Mouse (Mus musculus) heart, adult 9 months (tissue): ENCODE measurements around the gene Ccser1.

ENCODE experiments used
- DNase-seq, 2 experiments: peaks; one replicate each; pipeline ENCODE4 v3.0.0; 2022; ENCODE audit warnings: low spot score in 2 of 2

Ccser1 gene

DNA sequence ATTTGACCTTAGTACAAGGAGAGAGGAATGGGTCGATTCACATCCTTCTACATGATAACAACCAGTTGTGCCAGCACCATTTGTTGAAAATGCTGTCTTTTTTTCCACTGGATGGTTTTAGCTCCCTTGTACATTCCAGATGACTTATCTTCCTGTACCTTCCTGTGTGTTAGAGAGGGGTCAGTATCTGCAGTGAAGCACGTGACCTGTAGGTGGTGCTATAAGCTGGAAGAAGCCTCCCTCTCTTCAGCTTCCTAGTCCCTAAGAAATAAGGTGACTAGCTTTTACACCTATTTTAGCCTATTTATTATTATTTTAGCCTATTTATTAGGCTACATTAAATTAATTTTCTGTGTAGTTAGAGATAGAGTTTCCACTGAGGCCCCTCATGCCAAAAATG lies 506.9 kb downstream of the Ccser1 start:
- no peak for DNase-seq

DNA sequence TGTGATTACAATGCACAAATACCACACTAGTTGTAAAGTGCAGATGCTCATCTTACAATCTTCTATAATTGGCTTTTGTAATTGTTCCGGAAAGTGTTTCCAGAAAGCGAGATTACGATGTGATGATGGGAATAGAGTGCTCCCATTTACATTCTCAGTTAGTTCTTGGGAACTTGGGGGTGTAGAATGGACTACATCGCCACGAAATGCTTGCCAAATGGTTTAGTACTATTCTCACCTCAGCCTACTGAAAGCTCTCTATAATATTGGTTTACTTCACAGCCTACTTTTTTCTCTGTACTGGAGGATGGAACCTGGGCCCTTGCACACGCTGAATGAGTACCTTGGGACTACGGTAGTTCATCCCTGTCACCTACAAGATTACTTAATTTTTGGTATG lies 522.9 kb downstream of the Ccser1 start:
- no peak for DNase-seq

DNA sequence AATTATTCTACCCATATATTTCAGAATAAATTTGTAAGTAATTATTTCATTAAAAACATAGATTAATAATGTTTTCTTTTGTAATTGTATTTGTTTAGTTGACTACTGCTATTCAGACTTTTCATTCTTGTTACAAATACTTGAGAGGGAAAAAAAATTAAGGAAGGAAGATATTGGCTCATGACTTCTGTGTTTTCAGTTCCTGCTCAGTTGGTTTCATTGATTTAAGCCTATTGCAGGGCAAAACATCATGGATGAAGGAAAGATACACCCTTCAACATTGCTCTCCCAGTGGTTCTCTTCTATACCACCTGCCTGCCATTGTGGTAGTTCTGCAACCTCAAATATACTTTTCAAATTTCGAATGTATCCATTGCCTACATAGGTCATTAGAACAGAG lies 541.1 kb downstream of the Ccser1 start:
- DNase-seq = no peak

DNA sequence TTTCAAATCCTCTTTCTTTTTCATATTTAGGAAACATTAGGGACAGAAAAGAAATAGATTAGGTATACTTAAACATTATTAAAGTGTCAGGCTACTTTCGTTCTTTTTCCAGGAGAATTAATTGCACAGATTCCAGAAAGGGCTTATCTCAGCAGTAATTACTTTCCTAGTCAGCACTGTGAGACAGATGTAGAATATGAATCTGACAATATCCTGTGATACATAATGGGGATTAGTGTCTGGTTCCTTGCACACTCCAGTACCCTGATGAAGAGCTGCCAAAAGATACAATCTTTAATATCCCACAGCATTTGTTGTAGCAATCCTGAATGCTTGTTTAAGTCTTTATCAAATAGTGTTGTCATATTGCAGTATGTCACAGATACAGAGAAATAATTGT lies 548.9 kb downstream of the Ccser1 start:
- DNase-seq = no peak

DNA sequence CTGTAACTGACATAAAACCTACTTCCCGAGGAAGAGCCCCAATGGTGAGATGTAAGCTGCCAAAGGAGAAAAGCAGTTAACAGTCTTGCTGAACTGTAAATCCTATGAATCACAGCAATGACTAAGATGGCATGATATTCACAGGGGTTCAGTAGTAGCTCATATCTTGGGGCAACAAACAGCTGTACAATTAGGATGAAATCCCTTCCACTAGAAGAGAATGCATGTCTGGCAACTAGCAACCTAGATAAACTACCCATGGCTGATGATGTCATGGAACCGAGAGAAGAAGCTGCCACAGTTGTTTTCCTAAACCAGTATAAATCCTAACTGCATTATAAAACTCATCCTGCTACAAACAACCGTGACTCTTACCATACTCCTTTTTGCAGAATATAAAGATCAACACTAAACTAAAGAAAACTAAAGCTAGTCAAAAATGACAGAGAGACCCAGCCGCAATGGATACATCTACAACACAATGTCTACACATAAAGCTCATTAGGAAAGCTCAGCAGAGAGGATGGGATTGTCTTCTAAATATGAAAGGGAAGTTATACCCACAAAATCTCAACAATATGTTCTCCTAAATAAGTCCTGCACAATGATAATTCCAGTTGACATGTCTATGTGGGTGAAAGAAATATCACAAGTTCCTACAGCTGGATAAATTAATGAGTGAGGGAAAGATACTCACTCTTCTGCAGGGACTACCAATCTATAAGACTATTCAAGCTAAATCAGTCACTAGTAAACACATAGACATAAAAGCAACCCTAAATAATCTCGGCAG lies 550.2 kb downstream of the Ccser1 start:
- no peak for DNase-seq

DNA sequence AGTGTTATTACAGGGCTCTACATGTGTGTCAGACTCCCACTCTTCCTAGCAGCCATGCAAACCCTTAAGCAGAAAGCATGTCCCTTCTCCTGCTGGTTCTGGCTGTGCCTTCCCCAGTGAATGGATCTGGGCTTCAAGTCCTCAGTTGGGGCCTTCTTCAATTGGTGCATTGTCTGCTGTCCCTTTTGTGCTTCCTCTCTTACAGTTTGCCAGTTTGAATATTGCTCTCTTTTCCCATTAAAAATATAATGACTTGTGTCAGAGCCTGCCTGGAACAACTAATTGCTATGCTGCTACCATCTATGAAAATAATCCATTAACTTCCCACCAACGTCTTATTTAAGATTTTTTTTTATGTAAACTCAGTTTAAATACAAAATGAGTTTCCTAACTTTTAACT lies 566.2 kb downstream of the Ccser1 start:
- no peak for DNase-seq

DNA sequence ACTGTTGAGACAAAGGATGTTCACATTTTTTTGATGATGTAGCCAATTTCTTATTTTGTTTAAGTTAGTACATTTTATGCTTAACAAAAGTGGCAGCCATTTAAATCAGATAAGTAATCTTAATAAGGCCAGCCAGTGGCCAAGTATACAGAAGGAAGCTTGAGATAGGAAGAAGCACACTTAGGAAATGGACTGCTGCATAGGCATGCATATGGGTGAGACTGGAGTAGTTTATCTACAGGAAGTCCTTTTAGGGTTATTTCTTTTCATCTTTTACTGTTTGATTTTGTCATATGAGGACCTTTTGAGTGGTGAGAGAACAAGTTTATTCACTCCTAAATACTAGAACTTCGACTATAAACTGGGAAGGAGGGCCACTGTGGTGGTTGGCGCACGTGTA lies 582.0 kb downstream of the Ccser1 start:
- DNase-seq = no peak

DNA sequence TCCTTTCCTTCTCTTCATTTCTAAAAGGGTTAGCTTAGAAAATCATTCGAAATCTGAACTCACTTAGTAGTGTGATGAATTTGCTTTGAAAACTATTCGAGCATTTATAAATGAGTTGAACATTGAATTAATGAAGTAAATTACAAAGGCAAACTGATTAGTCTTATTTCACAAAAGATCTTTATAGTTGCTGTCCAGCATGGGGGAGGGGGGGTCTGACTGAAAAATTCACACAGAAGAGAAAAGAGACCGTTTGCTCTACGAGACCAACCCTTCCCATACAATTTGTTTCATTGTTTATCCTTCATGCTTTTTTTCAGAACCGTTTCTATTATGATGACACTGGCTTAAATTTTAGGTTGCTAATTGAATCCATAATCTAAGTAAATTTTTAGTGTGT lies 583.3 kb downstream of the Ccser1 start:
- no peak for DNase-seq

DNA sequence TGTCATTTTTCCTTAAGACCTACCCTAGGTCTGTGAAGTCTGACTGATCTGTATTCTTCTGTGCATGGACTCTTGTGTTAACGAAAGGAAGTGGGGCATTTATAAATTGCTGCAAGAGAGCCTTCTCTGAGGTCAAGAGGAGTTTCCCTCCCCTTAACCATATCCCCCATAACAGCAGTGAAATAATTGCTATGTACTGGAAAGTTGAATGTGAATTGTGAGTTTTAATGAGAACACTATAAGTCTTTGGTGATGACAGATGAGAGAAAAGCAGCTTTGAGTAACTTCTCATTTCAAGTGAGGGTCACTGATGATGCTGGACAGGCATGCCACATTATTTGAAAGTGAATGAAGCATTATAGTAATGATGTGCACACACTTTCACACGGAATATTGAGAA lies 585.7 kb downstream of the Ccser1 start:
- no peak for DNase-seq

DNA sequence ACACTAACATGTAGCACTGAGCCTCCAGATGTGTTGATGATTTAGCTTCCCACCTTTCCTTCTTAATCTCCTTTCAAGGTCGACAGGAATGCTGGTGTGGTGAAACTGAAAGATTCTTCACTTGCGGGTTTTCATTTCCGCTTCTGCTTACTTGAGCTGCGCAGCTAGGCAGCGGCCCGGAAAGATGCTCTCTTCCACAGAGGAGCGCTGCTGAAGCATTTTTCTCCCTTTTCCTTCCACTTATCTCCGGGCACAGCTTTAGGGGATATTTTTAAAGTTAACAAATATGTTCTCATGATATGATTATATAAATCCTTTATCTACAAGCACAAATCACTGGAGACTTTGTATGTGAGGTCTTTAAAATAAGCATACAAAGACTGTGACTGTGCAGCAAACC lies 587.0 kb downstream of the Ccser1 start:
- no peak for DNase-seq

DNA sequence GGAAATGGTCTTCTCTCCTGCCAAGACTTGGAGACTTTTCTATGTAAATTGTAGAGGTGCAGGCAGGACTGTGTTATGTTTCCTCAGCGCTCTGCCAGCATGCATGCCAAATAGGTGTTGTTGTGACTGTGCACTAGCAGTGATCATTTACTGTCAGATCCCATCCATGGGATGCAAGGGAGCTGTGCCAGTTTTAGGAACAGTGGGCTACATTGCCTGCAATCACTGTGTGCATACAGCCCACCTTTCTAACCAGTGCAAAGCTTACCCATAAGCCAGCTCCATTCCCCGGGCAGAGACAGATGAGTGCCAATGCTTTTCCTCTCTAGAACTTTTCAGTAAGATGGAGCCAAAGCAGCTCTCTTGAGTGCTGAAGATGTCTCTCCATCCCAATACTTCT lies 606.6 kb downstream of the Ccser1 start:
- DNase-seq = no peak

DNA sequence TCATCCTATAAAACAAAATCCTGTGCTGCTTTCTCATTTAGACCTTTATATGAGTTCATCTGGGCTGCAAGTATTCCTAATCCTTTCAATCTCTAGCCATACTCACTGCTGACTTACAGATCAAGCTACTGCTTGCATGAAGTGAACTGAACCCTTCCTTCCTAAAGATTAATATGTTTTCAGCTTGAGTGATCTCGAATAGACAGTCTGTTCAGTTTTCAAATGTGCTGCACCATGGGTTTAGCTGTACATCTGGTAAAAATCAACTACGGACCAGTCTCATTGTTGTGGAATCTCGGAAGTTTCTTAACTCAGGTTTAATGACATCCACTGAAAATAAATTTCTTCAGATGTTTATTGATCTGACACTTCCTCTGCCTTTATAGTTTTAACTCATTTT lies 620.8 kb downstream of the Ccser1 start:
- DNase-seq = no peak

DNA sequence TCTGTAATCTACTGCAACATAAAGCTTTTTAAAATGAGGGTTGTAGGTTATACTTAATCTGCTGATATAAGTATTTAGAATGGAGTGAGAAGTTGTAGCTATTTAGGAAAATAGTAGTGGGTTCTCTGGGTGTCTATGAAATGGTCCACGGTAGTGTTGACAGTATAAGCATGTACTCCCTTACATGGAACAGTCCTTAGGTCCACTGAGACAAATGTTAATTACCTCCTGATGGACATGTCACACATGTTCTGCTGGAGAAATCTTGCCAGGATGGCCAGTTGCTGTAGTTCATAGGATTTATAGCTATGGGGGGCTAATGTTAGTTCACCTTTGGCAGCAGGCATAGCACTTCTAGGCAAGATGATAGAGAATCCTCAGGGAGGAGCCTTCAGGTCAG lies 625.4 kb downstream of the Ccser1 start:
- no peak for DNase-seq

DNA sequence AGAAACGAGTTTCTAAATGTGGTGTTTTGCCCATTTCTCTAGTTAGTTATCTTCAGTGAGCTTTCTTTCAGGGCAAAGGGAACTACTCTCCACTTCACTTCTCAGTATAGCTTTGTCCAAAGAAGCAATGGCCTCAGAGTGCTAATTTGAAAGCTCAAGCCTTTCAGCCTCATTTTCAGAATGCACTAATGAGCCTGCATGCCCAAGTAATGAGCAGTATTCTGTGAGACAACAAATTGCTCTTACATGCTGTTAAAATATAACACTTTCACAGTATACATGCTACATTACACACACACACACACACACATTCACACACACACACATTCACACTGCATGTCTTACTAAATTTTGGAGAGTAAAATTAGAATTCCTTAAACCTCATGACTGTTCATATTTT lies 637.6 kb downstream of the Ccser1 start:
- no peak for DNase-seq

DNA sequence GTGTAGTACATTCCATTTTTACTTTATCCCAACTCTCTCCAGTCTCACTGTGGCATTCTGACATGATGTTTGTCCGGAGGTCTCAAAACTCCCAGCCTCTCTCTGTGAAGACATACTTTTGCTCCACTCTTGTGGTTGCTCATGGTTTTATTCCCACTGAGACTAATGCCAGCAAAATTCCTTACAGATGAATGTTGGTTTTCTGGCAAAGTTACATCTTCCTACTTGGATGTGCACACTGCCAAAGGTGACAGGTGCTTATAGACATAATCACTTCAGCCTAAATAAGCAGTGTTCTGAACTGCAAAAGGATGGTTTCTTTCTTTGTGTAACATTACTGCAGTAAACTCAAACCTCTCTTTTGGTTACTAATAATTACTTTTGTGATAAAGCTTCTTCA lies 696.2 kb downstream of the Ccser1 start:
- no peak for DNase-seq

DNA sequence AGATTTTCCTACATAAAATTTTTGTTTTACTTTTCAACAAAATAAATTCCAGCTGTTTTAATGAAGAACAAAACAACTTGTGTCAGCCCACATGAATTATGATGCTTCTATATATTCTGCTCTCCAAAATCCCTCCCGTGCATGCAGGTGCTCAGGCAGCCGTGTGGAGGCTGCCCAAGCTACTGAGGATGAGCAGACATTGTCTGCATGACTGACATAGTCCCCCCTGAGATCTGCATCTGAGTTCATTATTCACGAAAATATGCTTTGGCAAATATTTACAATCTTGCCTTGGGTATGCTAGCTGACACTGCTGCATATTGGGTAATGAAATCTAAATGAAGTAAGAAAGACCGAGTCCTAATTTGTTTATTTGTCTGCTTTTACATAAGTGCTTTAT lies 718.1 kb downstream of the Ccser1 start:
- no peak for DNase-seq

DNA sequence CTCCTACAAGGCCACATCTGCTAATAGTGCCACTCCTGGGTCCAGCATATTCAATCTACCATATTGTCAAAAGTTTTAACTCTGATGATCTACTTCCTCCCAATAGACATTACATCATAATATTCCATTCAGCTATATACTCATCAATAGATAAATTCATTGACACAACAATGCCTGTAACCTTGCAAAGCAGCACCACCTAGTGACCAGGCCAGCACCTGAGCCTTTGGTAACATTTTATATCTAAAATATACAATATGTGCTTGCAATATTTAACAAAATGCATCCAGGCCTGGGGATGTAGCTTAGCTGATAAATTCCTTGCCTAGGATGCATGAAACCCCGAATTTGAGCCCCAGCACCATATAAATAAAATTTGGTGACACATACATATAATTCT lies 722.6 kb downstream of the Ccser1 start:
- no peak for DNase-seq

DNA sequence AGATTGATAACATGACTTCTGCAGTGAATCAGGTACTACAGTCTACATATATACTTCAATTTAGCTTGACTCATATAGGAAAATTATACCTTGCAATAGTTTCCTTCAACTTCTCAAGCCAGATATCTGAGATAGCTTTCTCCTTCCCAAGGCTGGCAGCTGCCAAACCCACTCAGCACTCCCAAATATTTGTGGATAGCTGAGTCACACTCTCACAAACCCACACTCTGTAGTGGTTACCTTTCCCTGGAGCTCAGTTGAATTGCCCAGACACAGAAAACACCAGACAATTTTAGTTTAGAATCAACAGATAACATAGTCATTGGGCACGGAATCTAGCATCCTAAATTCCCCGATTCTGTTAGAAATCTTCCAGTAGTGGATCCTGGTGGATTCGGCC lies 732.8 kb downstream of the Ccser1 start:
- DNase-seq = no peak

DNA sequence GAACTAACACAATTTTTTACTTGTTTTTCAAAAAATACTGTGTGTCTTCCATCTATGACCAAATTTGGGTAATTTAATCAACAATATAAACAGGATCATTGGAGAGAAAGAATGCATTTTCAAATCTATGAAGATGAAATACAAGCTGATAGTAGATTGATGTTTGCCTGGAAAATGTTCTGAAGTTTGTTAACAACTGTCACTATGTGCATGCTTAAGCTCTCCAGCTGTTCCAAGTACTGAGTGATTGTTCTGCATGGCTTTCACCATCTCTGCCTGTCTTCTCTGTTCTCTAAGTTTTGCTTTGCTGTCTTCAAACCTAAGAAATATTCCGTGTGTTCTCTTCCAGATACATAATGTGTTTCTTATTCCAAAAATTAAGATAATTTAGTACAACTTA lies 751.5 kb downstream of the Ccser1 start:
- no peak for DNase-seq

DNA sequence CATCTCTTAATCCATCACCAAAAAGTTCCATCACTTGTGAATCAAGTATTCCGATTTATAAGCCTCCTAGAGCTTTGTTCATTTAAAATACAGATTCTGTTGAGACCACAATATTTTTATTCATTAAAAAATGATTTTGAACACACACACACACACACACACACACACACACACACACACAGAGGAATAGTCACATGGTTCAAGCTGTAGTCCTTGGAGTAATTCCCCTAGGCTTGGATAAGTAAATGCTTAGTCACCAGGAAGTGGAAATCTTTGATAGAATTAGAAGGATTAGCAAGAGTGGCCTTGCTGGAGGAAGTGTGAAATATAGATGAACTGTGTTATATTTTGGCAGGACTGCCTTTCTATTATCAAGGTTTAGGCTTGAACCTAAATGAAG lies 756.5 kb downstream of the Ccser1 start:
- no peak for DNase-seq

DNA sequence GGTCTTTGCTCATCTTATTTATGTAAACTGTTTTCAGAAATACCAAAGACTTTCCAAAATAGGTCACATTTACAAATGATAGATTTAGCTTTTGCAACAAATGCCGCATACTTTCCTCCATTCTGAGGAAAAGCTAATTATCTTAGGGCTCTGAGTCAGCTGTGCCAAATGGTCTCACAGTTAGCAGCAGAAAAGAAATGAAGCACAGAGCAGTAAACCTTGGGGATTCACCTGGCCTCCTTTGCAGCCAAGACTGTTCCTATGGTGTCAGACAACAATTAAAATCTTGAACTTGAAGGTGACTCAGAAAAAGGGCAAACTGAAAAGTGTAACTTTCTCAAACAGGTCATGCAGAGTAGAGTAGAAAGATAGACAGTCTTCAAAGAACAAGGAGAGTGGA lies 759.1 kb downstream of the Ccser1 start:
- DNase-seq = no peak

DNA sequence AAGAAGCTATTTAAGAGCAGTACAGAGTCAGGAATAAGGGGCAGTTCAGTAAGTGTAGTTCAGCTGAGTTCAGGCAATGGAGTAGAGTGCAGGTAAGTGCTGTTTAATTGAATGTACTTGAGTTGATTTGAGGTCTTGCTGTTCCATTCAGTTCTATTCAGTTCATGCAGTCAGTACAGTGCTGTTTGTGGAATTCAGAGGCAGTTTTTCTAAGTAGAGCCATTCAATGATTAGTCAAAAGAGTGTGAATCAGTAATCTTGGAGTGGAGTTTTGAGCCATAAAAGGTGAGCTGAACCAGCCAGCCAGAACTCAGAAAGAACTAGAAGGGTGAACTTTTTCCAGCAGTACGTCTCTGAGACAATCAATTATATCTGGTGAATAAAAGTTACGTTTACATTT lies 773.6 kb downstream of the Ccser1 start:
- no peak for DNase-seq

DNA sequence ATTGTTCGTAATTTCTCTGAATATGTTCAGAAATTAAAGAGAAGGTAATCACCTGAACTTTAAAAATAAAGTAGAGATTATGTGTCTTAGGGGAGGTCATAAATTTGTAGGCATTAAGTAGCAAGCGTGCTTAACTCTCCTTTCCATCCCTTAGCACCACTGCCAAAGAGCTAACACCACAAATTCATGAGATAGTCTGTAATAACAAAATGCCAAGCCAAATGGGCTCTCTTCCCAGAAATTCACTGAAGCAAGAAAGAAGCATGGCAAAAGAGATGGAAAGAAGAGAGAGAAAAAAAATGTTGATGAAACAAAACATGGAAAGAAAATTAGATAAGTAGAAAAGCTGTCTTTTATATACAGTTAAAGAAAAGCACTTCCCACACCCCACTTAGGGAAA lies 796.8 kb downstream of the Ccser1 start:
- no peak for DNase-seq

DNA sequence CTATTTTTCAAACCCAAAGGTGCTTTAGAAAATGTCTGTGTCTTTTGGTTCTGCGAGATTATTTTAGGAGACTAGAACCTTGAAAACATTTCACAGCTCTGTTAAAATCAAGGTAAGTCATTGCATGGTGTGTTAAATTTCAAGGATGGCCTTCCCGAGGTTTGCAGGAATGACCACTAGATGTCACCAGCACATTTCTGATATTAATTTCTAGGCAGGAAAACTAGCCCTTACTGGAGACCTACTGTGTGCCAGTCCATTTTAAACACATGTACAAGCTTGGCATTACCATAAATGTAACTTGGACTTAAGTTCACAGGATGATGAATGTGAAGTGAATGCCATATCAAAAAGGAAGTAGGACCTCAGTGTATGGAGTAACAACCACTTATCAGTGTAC lies 798.3 kb downstream of the Ccser1 start:
- DNase-seq = no peak
